Mouse (Mus musculus): Measurements from ENCODE around the gene Fam168a. TPM values are rescaled to one million over a fixed set of nuclear protein-coding genes. Genes with fewer than 3 reads are reported as not detected.

Gene Fam168a
- polyA plus RNA-seq, 1 experiment from 2014 or later: 72.6 TPM

DNA sequence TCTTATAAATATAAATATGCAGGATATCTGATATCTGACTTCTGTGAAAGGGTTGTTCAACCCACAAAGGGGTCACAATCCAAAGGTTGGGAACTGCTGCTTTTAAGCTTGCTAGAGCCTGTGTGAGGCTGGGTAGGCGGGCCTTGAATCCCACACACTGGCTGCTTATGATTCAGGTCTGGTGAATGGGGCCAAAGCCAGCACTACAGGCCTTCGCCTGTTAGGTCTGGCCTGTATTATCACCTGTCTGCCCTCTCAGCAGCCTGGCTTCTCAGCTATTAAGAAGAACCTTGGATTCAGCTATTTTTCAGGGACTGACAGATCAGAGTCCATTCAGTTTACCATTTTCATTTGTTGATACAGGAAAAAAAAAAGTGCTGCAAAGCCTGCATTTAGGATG lies 99.0 kb downstream of the Fam168a start:
- no peak for ATAC-seq (ENCODE audit: low FRiP score)
- Histone ChIP-seq H3K27ac (no peak overlapping the region), H3K4me1 (no peaks in the 10 kb centered on the region), H3K27me3 (no peaks in the 10 kb centered on the region), H3K36me3 (replicated peaks) (no peaks in the 10 kb centered on the region), H3K9ac (no peak overlapping the region), H3K4me3 (replicated peaks) (no peak overlapping the region), H3K4me2 (no peak overlapping the region), H3K9me3 (no peaks in the 10 kb centered on the region)
- WGBS: 71% methylated on average over 2 of the region's 2 CpGs

DNA sequence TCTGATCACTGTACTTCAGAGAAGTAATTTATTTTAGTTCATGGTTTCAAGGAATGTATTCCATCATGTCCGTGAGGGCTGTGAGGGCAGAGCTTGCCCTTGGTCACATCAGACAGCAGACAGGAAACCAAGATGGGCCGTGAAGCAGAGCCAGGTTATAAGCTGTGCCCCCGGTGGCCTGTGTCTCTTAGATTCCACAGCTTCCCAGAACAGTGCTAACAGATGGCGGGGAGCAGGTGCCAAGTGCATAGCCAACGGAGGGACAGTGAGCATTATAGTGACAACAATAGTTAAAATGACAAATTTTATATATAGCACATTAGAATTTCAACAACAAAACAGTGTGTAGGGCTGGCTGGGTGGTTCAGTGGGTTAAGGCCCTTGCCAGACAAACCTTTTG lies 105.5 kb downstream of the Fam168a start:
- H3K27me3 ChIP-seq: no peaks in the 10 kb centered on the region
- no peak overlapping the region for H3K9ac ChIP-seq
- H3K4me2 ChIP-seq: no peak overlapping the region
- H3K36me3 ChIP-seq (replicated peaks): no peaks in the 10 kb centered on the region; the same call in 1 of the 2 replicates
- H3K9me3 ChIP-seq: no peaks in the 10 kb centered on the region
- peaks cover 8% of the 10 kb centered on the region for H3K4me1 ChIP-seq
- WGBS: 81% methylated on average over 5 of the region's 5 CpGs
- no peak for ATAC-seq (ENCODE audit: low FRiP score)
- no peak overlapping the region for H3K4me3 ChIP-seq (replicated peaks)
- H3K27ac ChIP-seq: no peak overlapping the region

DNA sequence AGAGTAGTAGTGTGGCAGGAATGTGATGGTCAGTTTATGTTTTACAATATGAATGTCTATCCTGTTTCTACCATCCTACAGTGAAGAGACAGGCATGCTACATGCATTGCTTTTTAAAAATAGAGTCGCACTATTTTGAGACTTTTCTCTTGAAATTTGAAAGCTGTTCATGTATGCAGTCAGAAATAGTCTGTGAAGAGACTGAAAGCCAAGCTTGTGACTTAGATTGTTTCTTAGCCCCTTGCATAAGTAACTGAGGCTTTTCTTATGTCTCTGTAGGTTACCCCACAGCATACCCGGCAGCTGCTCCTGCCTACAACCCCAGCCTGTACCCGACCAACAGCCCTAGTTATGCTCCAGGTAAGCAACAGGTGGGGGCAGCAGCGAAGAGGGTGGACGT lies 106.2 kb downstream of the Fam168a start:
- Histone ChIP-seq H3K9me3 (no peaks in the 10 kb centered on the region), H3K4me1 (peaks cover 8% of the 10 kb centered on the region), H3K27ac (no peak overlapping the region), H3K9ac (no peak overlapping the region), H3K27me3 (no peaks in the 10 kb centered on the region), H3K4me3 (replicated peaks) (no peak overlapping the region), H3K36me3 (replicated peaks) (no peaks in the 10 kb centered on the region; the same call in 1 of the 2 replicates), H3K4me2 (no peak overlapping the region)
- ATAC-seq (ENCODE audit: low FRiP score): no peak
- WGBS: 88% methylated on average over 5 of the region's 5 CpGs

DNA sequence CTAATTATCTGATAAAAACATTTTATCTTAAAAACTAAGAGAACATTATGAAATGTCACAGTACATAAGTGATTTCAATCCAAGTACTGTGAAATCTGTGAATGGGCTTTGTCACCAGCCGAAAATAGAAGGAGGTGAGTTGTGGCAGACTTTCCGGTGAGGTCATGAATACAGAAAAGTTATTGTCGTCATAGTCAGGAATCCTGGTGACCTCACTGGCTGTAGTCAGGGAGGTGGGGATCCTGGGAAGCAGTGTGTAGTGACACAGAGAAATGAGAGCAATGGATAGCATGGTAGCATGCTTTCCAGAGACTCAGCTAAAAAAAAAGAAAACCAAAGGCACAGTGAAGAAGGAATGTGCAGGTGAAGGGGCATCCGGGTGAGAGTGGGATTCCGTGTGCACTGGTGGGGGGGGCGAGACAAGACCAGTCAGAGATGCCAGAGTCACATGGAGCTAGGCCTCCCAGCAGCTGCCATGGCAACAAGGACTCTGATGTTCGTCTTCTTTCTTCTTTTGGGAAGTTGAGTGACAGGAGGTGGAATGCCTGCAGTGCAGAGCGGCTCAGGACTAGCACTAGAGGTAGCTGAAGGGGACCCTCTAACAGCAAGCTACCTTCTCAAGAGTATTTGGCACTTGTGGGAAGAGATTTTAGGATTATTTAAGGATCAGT lies 109.6 kb downstream of the Fam168a start:
- no peak overlapping the region for H3K27ac ChIP-seq
- no peaks in the 10 kb centered on the region; the same call in 1 of the 2 replicates for H3K36me3 ChIP-seq (replicated peaks)
- 37% methylated on average over 8 of the region's 8 CpGs for WGBS
- H3K4me1 ChIP-seq: peaks cover 8% of the 10 kb centered on the region
- peak; percentile 41; the same call in 1 of the 2 replicates for ATAC-seq (ENCODE audit: low FRiP score)
- H3K9ac ChIP-seq: no peak overlapping the region
- no peak overlapping the region for H3K4me2 ChIP-seq
- no peak overlapping the region for H3K4me3 ChIP-seq (replicated peaks)
- H3K9me3 ChIP-seq: no peaks in the 10 kb centered on the region
- no peaks in the 10 kb centered on the region for H3K27me3 ChIP-seq

DNA sequence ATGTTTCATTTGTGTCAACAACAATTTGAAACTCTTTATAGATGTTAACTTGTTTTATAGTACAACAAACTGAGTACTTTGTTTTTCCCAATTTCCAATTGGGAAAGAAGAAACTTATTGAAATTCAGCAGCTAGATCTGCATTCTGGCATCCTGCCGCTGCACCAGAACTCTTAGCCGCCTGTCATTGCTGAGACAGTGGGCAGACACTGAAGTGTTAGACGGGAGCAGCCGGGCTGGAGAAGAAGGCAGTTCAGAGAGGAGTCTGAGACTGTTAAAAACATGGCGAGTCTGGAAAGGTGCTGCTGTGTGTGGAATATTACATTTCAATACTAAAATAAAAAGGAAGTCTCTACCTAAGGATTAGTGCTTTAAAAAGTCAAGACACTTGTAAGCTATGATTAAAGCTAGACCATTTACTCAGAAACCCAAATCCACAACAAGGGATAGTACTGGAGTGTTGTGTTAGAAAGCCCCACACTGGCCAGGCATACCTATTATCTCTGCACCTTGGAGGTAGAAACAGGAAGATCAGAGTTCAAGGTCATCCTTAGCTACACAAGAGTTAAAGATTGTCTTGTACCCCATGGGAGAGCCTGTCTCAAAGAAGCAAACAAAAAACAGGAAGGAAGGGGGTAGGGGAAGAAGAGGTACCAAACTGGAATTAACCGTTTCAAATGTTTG lies 110.5 kb downstream of the Fam168a start:
- 65% methylated on average over 6 of the region's 6 CpGs for WGBS
- peaks cover 8% of the 10 kb centered on the region for H3K4me1 ChIP-seq
- no peak overlapping the region for H3K4me2 ChIP-seq
- no peaks in the 10 kb centered on the region; the same call in 1 of the 2 replicates for H3K36me3 ChIP-seq (replicated peaks)
- no peak overlapping the region for H3K27ac ChIP-seq
- no peak overlapping the region for H3K4me3 ChIP-seq (replicated peaks)
- no peaks in the 10 kb centered on the region for H3K27me3 ChIP-seq
- H3K9ac ChIP-seq: no peak overlapping the region
- no peaks in the 10 kb centered on the region for H3K9me3 ChIP-seq
- no peak for ATAC-seq (ENCODE audit: low FRiP score)

DNA sequence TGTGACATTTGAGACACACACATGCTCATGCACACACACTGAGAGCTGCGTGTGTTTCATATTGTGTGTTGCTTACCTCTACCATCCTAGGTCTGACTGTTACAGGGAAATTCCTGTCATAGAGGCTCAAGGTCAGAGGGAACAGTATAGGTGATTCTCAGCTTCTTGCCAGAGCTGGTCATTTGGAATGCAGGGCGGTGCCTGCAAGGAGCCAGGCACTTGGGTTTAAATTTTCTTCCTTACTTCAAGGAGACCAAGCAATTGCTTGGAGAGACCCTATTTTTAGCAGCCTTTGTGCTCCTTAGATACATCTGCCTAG lies 111.0 kb downstream of the Fam168a start:
- H3K4me3 ChIP-seq (replicated peaks): no peak overlapping the region
- H3K9ac ChIP-seq: no peak overlapping the region
- H3K36me3 ChIP-seq (replicated peaks): no peaks in the 10 kb centered on the region; the same call in 1 of the 2 replicates
- H3K4me2 ChIP-seq: no peak overlapping the region
- no peak overlapping the region for H3K27ac ChIP-seq
- H3K4me1 ChIP-seq: peaks cover 8% of the 10 kb centered on the region
- ATAC-seq (ENCODE audit: low FRiP score): no peak
- no peaks in the 10 kb centered on the region for H3K9me3 ChIP-seq
- H3K27me3 ChIP-seq: no peaks in the 10 kb centered on the region
- 89% methylated on average over 2 of the region's 2 CpGs for whole genome bisulfite sequencing

DNA sequence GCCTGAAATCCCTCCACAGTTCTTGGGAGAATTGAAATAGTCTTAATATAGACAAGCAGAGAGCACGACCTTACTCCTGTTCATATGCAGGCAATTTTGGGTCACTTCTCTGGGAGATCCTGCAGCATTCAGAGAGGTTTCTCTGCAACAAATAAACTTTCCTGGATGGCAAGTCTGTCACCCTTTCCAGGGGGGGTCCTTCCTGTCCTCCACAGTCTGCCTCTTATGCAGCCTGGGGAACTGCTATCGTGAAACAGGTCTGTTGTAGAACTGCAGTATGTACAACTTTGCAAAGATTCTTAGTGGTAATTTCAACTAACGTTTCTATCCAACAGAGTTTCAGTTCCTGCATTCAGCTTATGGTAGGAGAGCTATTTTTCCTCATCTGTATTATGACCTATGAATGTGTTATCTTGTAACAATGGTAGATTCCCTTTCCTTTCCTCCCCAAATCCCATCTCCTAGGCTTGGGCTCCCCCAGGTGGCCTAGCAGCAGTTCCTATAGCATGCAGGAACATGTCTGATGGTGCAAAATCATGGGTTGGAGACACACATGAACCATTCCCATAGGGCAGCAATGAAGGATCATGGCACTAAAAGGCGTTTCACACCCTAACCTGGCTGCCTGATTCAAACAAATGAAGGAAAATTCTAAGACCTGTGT lies 112.1 kb downstream of the Fam168a start:
- Histone ChIP-seq H3K36me3 (replicated peaks) (no peaks in the 10 kb centered on the region; the same call in 1 of the 2 replicates), H3K9me3 (no peaks in the 10 kb centered on the region), H3K4me2 (no peak overlapping the region), H3K4me3 (replicated peaks) (no peak overlapping the region), H3K9ac (no peak overlapping the region), H3K4me1 (peaks cover 8% of the 10 kb centered on the region), H3K27ac (no peak overlapping the region), H3K27me3 (no peaks in the 10 kb centered on the region)
- ATAC-seq (ENCODE audit: low FRiP score): no peak
- 94% methylated on average over 4 of the region's 4 CpGs for WGBS

DNA sequence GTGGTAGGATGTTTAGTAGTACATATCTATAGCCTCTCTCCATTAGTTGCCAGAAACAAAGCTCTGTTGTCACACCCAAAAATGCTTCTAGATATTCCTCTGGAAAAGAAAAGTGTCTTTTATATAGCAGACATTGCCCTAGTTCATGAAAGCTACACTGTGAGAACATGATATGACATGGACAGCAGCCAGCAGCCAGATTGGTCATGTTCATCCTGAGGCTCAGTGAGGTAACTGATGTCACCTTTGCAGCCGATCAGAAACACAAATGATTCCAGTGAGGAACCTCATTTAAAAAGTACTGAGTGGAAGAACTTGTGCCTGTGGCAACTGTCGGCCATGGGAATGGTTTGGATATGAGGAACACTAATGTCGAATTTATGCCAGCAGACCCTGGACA lies 118.2 kb downstream of the Fam168a start:
- ATAC-seq (ENCODE audit: low FRiP score): no peak
- Histone ChIP-seq H3K9ac (no peak overlapping the region), H3K27ac (no peak overlapping the region), H3K36me3 (replicated peaks) (peaks cover 9% of the 10 kb centered on the region), H3K4me3 (replicated peaks) (no peak overlapping the region), H3K27me3 (no peaks in the 10 kb centered on the region), H3K4me2 (no peak overlapping the region), H3K9me3 (no peaks in the 10 kb centered on the region), H3K4me1 (no peaks in the 10 kb centered on the region)
- WGBS: 91% methylated on average over 3 of the region's 3 CpGs

DNA sequence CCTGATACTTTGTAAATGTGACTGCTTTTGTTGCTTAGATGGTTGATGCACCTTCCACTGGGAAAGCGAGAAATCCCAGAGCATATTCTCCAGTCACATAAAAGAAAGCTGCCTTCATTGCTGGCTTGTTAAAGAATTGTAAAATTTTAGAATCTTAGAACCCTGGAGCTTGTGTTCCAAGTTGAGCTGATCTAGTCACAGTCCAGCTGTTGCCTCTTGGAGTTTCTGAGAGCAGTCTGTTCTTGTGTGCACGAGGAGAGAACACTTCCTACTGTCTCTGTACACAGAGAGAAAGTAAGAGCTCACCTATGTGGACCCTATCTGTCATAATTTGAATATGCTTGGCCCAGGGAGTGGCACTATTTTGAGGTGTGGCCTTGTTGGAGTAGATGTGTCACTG lies 122.1 kb downstream of the Fam168a start:
- Histone ChIP-seq H3K9ac (no peak overlapping the region), H3K36me3 (replicated peaks) (peaks cover 12% of the 10 kb centered on the region), H3K4me1 (no peaks in the 10 kb centered on the region), H3K27ac (no peak overlapping the region), H3K4me2 (no peak overlapping the region), H3K9me3 (no peaks in the 10 kb centered on the region), H3K27me3 (no peaks in the 10 kb centered on the region), H3K4me3 (replicated peaks) (no peak overlapping the region)
- WGBS: 94% methylated on average over 2 of the region's 2 CpGs
- ATAC-seq (ENCODE audit: low FRiP score): no peak

DNA sequence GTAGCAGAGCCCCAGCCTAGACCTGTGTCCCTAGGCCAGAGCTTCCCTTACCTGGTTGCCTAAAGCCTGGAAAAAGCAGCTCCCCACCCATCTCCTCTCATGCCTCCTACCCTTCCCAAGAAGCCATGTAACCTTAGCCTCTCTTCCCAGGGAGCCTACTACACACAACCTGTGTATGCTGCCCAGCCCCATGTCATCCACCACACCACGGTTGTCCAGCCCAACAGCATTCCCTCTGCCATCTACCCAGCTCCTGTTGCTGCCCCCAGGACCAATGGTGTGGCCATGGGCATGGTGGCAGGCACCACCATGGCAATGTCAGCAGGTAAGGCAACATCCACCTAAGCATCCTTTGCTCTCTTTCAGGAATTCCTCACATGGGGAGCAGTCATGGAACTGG lies 127.4 kb downstream of the Fam168a start:
- no peak for ATAC-seq (ENCODE audit: low FRiP score)
- no peak overlapping the region for H3K4me2 ChIP-seq
- no peak overlapping the region for H3K9ac ChIP-seq
- H3K36me3 ChIP-seq (replicated peaks): peaks cover 39% of the 10 kb centered on the region
- H3K4me1 ChIP-seq: no peaks in the 10 kb centered on the region
- WGBS: 93% methylated on average over 1 of the region's 1 CpGs
- H3K9me3 ChIP-seq: no peaks in the 10 kb centered on the region
- no peak overlapping the region for H3K4me3 ChIP-seq (replicated peaks)
- H3K27ac ChIP-seq: no peak overlapping the region
- no peaks in the 10 kb centered on the region for H3K27me3 ChIP-seq

DNA sequence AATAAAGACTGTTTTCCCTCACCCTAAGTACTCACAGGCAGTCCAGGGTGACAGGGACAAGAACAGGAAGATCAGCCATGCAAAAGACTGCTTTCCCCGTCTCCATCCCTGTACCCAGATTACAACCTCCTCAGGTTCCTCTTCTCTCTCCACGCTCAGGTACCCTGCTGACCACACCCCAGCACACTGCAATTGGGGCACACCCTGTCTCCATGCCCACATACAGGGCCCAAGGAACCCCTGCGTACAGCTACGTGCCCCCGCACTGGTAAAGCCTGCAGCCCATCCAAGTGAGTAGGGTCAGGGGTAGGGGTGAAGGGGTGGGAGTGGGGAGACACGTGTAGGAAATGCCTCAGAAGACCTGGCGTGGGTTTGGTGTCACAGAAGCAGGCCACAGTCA lies 128.7 kb downstream of the Fam168a start:
- Histone ChIP-seq H3K4me1 (no peaks in the 10 kb centered on the region), H3K9me3 (no peaks in the 10 kb centered on the region), H3K27ac (no peak overlapping the region), H3K27me3 (no peaks in the 10 kb centered on the region), H3K9ac (no peak overlapping the region), H3K4me3 (replicated peaks) (no peak overlapping the region), H3K36me3 (replicated peaks) (peaks cover 47% of the 10 kb centered on the region), H3K4me2 (no peak overlapping the region)
- no peak for ATAC-seq (ENCODE audit: low FRiP score)
- 92% methylated on average over 7 of the region's 7 CpGs for WGBS

DNA sequence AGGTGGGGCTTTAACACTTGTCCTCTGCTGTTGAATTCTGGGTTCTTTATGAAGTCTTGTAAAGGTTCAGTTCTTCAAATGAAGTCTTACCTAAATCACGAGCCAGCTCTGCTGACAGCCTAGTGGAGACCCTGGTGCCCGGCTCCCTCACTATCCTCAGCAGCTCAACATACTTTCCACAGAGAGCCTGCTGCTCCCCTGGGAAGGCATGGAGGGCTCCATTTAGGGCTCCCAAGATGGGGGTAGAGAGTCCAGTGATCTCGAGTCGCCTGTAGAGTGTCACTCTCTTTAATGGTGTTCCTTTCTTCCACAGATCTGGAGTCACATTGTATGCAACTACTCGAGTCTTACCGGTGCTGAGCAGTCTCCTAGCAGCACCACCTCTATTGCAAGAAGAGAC lies 129.3 kb downstream of the Fam168a start:
- Histone ChIP-seq H3K27me3 (no peaks in the 10 kb centered on the region), H3K27ac (no peak overlapping the region), H3K36me3 (replicated peaks) (peaks cover 47% of the 10 kb centered on the region), H3K9me3 (no peaks in the 10 kb centered on the region), H3K4me1 (no peaks in the 10 kb centered on the region), H3K4me3 (replicated peaks) (no peak overlapping the region), H3K4me2 (no peak overlapping the region), H3K9ac (no peak overlapping the region)
- 85% methylated on average over 6 of the region's 6 CpGs for WGBS
- no peak for ATAC-seq (ENCODE audit: low FRiP score)

DNA sequence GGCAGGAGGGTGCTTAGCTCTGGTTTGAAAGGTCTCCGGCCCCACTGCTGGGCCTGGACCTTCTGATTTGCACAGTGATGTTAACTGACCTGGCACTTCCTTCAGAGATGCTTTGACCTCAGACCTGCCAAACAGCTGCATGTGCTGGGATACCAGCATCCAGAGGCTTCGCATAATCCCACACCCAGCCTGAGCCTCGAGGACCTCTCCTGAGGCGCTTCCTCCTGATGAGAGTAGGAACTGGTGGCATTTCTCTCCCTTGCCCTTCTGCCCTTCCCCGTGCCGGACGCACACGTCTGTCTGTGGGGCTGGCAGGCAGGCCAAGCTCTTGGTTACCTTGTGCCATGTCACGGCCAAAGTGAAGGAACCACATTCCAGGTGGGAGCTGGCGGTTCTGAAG lies 130.2 kb downstream of the Fam168a start:
- WGBS: 93% methylated on average over 10 of the region's 10 CpGs

More for the DNA sequence above, 130.2 kb downstream of the Fam168a start:
- H3K9ac ChIP-seq: no peak overlapping the region
- no peaks in the 10 kb centered on the region for H3K9me3 ChIP-seq
- H3K27me3 ChIP-seq: no peaks in the 10 kb centered on the region
- no peak overlapping the region for H3K4me2 ChIP-seq
- H3K4me1 ChIP-seq: no peaks in the 10 kb centered on the region
- no peak overlapping the region for H3K27ac ChIP-seq
- no peak for ATAC-seq (ENCODE audit: low FRiP score)
- peaks cover 49% of the 10 kb centered on the region for H3K36me3 ChIP-seq (replicated peaks)
- no peak overlapping the region for H3K4me3 ChIP-seq (replicated peaks)
